Mouse (Mus musculus) naive thymus-derived CD4-positive, alpha-beta T cell, adult 2 months (primary cell): ENCODE results near the gene Fgg.

Experiments used
- DNase-seq: peaks from one replicate; pipeline ENCODE4 v3.0.0-alpha.2; 2011; ENCODE audit warnings: low read depth

The Fgg gene

GRCm38 (mm10) chr3:83007557-83007956, at the start of gene Fgg:
Gene Fgg, plus strand, starts transcription at chr3:83007724.
- DNase-seq: no peak

- no peak for DNase-seq
These were observed 36.5 kb upstream of the Fgg start for GRCm38 (mm10) chr3:82971046-82971445.

- DNase-seq: no peak
These were observed 26.7 kb upstream of the Fgg start for GRCm38 (mm10) chr3:82980818-82981217.

GRCm38 (mm10) chr3:82981861-82982260, 25.7 kb upstream of the Fgg start:
- DNase-seq: no peak

- DNase-seq: no peak
These were observed 22.7 kb upstream of the Fgg start for GRCm38 (mm10) chr3:82984840-82985239.

- no peak for DNase-seq
These were observed 15.6 kb upstream of the Fgg start for GRCm38 (mm10) chr3:82991963-82992362.

- DNase-seq: no peak
These were observed 14.6 kb upstream of the Fgg start for GRCm38 (mm10) chr3:82992956-82993355.

- DNase-seq: no peak
These were observed 12.2 kb upstream of the Fgg start for GRCm38 (mm10) chr3:82995368-82995767.

GRCm38 (mm10) chr3:82996656-82997055, 10.9 kb upstream of the Fgg start:
- DNase-seq: no peak

- peak; percentile 75 for DNase-seq
These were observed 8.6 kb upstream of the Fgg start for GRCm38 (mm10) chr3:82998772-82999463.

- no peak for DNase-seq
These were observed 7.5 kb upstream of the Fgg start for GRCm38 (mm10) chr3:82999995-83000394.

GRCm38 (mm10) chr3:83002191-83002590, 5.3 kb upstream of the Fgg start:
- DNase-seq: peak; percentile 60

- no peak for DNase-seq
These were observed 4.5 kb upstream of the Fgg start for GRCm38 (mm10) chr3:83003068-83003467.

- no peak for DNase-seq
These were observed 2.7 kb upstream of the Fgg start for GRCm38 (mm10) chr3:83004801-83005200.

- no peak for DNase-seq
These were observed 2.8 kb downstream of the Fgg start for GRCm38 (mm10) chr3:83010291-83010690.

GRCm38 (mm10) chr3:83011136-83011535, 3.6 kb downstream of the Fgg start:
- no peak for DNase-seq

GRCm38 (mm10) chr3:83011565-83011964, 4.0 kb downstream of the Fgg start:
- no peak for DNase-seq

- no peak for DNase-seq
These were observed 5.1 kb downstream of the Fgg start for GRCm38 (mm10) chr3:83012636-83013035.

GRCm38 (mm10) chr3:83013951-83014350, 6.4 kb downstream of the Fgg start:
- DNase-seq: no peak

- DNase-seq: no peak
These were observed 8.7 kb downstream of the Fgg start for GRCm38 (mm10) chr3:83016236-83016635.

- no peak for DNase-seq
These were observed 12.9 kb downstream of the Fgg start for GRCm38 (mm10) chr3:83020387-83020786.

- no peak for DNase-seq
These were observed 13.7 kb downstream of the Fgg start for GRCm38 (mm10) chr3:83021176-83021575.

GRCm38 (mm10) chr3:83025036-83025435, 17.5 kb downstream of the Fgg start:
- DNase-seq: no peak
